Mouse (Mus musculus) layer of hippocampus, postnatal 10 days (tissue): ENCODE data around the gene Il1r2. TPM values are rescaled to one million over a fixed set of nuclear protein-coding genes. Genes with fewer than 3 reads are reported as not detected.

Experiments used
- DNase-seq, 2 experiments: peaks; one replicate each; pipeline ENCODE4 v3.0.0; 2021; ENCODE audit warnings: low spot score in 2 of 2
- total RNA-seq, 2 experiments: library from RNA; stranded (reverse); gene quantifications; 2 replicates each; pipeline ENCODE4 v1.2.3; 2021

The Il1r2 gene
- total RNA-seq, 2 experiments from 2014 or later, result 0.34 to 0.60 TPM

DNA sequence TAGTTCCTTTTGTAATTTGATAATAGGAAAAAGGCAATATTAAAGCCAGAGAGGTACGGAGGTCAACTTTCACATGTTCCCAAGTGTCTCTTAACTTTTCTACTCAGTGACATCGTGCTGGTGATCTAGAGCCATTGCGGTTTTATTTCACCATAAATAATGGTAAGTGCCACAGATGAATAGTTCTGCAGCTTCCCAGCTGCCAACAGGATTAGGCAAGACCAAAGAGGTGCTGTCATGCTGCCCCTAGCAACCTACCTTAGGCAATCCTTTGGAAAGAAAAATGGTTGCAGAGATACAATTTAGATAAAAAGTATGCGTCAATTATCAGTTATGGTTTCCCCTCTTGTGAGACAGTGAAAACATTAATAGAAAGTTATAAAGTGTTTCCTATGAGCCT is 54.6 kb downstream of the Il1r2 start:
- no peak for DNase-seq

DNA sequence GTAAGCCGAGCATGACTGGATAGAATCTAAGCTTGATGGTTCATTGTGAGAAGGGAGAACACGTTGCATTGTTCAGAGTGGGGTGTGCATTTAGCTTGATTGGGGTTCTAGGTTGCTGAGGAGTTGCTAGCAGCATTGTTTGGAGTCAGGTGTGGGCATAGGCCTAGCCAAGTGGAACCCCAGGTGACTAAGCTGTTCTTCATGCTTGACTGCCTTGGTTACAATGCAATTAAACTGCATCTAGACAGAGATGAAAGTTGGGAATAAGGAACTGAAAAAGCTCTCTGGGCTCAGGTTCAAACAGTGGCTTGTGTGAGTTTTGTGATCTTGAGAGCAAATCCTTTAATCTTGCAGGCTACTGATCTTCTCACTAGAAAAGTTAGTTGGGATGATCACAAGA is 55.4 kb downstream of the Il1r2 start:
- no peak for DNase-seq

DNA sequence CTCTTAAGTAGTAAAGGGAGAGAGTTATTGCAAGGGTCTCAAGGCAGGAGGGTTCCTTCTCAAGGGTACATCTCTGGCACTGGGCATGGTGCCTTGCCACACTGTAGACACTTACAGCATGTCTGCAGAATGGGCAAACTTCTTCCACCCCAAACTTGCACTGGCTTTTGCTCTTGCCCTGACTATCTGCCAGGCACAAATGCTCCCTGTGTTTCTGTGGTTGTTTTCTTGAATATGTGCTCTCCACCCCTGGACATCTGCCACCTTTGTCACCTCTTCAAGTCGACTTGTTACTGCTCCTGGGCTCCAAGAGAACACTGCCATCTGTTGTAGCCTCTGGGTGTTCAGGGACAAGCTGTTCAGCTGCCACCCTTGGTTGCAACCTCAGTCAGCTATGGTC is 57.8 kb downstream of the Il1r2 start:
- DNase-seq, result no peak

GRCm38 (mm10) chr1:40132721-40133120 is 58.8 kb downstream of the Il1r2 start:
- DNase-seq, result no peak

DNA sequence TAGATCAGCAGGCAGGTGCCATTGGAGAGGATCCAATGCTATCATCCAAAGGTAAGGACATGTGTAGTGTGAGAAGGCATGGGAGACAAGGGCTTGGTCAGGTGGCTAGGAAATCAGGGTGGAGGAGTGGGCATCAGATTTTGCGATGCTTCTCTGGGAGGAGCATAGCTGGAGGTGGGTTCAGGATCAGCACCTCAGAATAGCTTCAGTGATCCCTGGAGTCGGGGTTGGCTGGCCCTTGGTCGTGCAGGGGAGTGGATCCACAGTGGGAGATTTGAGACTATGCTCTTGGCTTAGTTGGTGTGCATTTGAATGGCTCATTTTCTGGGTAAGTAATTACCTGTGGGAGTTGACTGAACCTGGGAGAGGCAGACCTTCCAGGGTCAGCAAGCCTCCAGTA is 59.7 kb downstream of the Il1r2 start:
- DNase-seq, result no peak

GRCm38 (mm10) chr1:40139798-40140532 is 66.1 kb downstream of the Il1r2 start:
- peak; percentile 42 to 61 for DNase-seq

GRCm38 (mm10) chr1:40156096-40156495 is 82.2 kb downstream of the Il1r2 start:
- no peak for DNase-seq

- DNase-seq, result no peak
These were observed 89.5 kb downstream of the Il1r2 start for GRCm38 (mm10) chr1:40163329-40163917.

- DNase-seq, result no peak
These were observed 90.5 kb downstream of the Il1r2 start for GRCm38 (mm10) chr1:40164331-40164730.

DNA sequence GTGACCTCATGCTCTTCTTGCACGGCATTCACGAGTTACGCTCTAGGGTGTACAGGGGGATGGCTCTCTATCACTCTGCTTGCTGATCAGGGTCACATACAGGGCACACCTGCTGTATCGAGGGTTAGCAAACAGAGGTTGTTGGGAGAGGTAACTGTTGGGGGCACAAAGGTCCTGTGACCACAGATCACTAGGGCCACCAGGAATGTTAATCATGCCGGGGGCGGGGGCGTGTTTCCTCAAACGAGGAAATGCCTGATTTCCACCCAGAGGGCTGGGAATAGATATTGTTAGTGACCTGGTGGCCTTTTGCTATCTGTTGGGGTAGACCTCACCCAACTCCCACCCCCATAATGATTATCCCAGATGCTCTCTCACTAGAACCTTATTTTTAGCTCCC is 93.7 kb downstream of the Il1r2 start:
- DNase-seq, result no peak

- DNase-seq, result peak in 1 of 2 experiments; percentile 15
These were observed 98.0 kb downstream of the Il1r2 start for GRCm38 (mm10) chr1:40171878-40172277.

GRCm38 (mm10) chr1:40174146-40174545 is 100.3 kb downstream of the Il1r2 start:
- no peak for DNase-seq

Other genes with a start within 250 kb of the Il1r2 start
- 100 to 1,000 TPM; 238 to 240 TPM for gene Map4k4, start 173.2 kb upstream of the Il1r2 start, total RNA-seq
- gene Il1r1, start 151.0 kb downstream of the Il1r2 start, total RNA-seq, result 1 to 10 TPM; 3.3 to 3.4 TPM